Mouse (Mus musculus) ES-E14 (cell line): ENCODE data around the gene Dennd2c. TPM values are rescaled to one million over a fixed set of nuclear protein-coding genes. Genes with fewer than 3 reads are reported as not detected.

Experiments used
- DNase-seq: peaks from one replicate; pipeline ENCODE4 v3.0.0-alpha.2; 2013; ENCODE audit warnings: low read depth, low spot score
- H3K27ac ChIP-seq: 2 replicates; pipeline ENCODE4 v1.5.1; 2012; ENCODE audit warnings: low read depth, mild to moderate bottlenecking, low read length, moderate library complexity, mixed read lengths; ENCODE audit not compliant: poor library complexity, insufficient read depth, severe bottlenecking
- H3K36me3 ChIP-seq: 2 replicates; pipeline ENCODE4 v1.6.1; 2012; ENCODE audit warnings: mild to moderate bottlenecking, low read length, moderate library complexity, mixed read lengths; ENCODE audit not compliant: control insufficient read depth, poor library complexity, insufficient read depth, severe bottlenecking
- H3K4me1 ChIP-seq, 2 experiments: fragments of 150-350 bp in 1 of 2; sonication (generic) in 1 of 2; 2 replicates each; pipeline ENCODE4 v1.6.1; 2012; ENCODE audit warnings: low read length in 2 of 2, mild to moderate bottlenecking in 1 of 2, mixed read lengths in 1 of 2; ENCODE audit not compliant: control insufficient read depth in 2 of 2, insufficient read depth in 2 of 2, poor library complexity in 1 of 2
- H3K4me3 ChIP-seq, 2 experiments: fragments of 150-350 bp in 1 of 2; sonication (generic) in 1 of 2; 2 replicates each; pipeline ENCODE4 v1.5.1; 2012; ENCODE audit warnings: low read length in 2 of 2, low read depth in 1 of 2, mild to moderate bottlenecking in 1 of 2, mixed read lengths in 1 of 2; ENCODE audit not compliant: insufficient read depth in 1 of 2, poor library complexity in 1 of 2, severe bottlenecking in 1 of 2
- H3K9ac ChIP-seq: 2 replicates; pipeline ENCODE4 v1.6.1; 2012; ENCODE audit warnings: low read depth, mild to moderate bottlenecking, low read length, mixed read lengths; ENCODE audit not compliant: poor library complexity, insufficient read depth, severe bottlenecking
- H3K9me3 ChIP-seq: fragments of 150-350 bp; sonication (generic); 2 replicates; pipeline ENCODE4 v1.6.1; 2012; ENCODE audit warnings: low read depth, mild to moderate bottlenecking, low read length; ENCODE audit not compliant: control insufficient read depth, insufficient read depth
- CHD2 ChIP-seq: IDR thresholded peaks from 2 replicates; pipeline ENCODE4 v1.6.1; 2014; ENCODE audit warnings: mild to moderate bottlenecking, low read depth, low read length, inconsistent platforms
- HCFC1 ChIP-seq: IDR thresholded peaks from 2 replicates; pipeline ENCODE4 v1.6.1; 2012; ENCODE audit warnings: low read length, inconsistent platforms, borderline replicate concordance; ENCODE audit not compliant: insufficient read depth
- MAFK ChIP-seq: IDR thresholded peaks from 2 replicates; pipeline ENCODE4 v1.6.1; 2014; ENCODE audit warnings: mild to moderate bottlenecking, low read depth, low read length, inconsistent platforms; ENCODE audit not compliant: insufficient read depth
- ZC3H11A ChIP-seq: IDR thresholded peaks from 2 replicates; pipeline ENCODE4 v1.6.1; 2012; ENCODE audit warnings: low read depth, mild to moderate bottlenecking, inconsistent platforms, low read length, borderline replicate concordance
- ZNF384 ChIP-seq: IDR thresholded peaks from 2 replicates; pipeline ENCODE4 v1.6.1; 2012; ENCODE audit warnings: low read depth, low read length, inconsistent platforms
- in situ Hi-C, 2 experiments: fragments of 600-800 bp; cut with MboI; formaldehyde crosslinking; loops; one replicate each; pipeline ENCODE4 v1.15.1; 2025; ENCODE audit warnings: low sequenced_read_pairs in 2 of 2, inconsistent platforms in 1 of 2; ENCODE audit not compliant: unreplicated experiment in 2 of 2
- total RNA-seq: library from RNA; depleted of rRNA; stranded (reverse); fragments of 300-350 nt; gene quantifications from 2 replicates; pipeline ENCODE4 v1.2.3, GENCODE M21; 2012

The Dennd2c gene
- total RNA-seq, 1 experiment: 29.9 TPM

- H3K36me3 ChIP-seq: no peaks in the 10 kb centered on the region
- DNase-seq: no peak
- H3K4me1 ChIP-seq: no peaks in the 10 kb centered on the region
- no peak overlapping the region for H3K27ac ChIP-seq
- H3K4me3 ChIP-seq: no peak overlapping the region
- TF ChIP-seq MAFK: no peak
- no peak for TF ChIP-seq CHD2
- no peak for TF ChIP-seq HCFC1
- no peak for TF ChIP-seq ZNF384
- TF ChIP-seq ZC3H11A: no peak
- no peak overlapping the region for H3K9ac ChIP-seq
- in situ Hi-C loops: no loop called here
- H3K9me3 ChIP-seq: no peaks in the 10 kb centered on the region
Measured at GRCm38 (mm10) chr3:103079301-103079700, 23.1 kb upstream of the Dennd2c start.

DNA sequence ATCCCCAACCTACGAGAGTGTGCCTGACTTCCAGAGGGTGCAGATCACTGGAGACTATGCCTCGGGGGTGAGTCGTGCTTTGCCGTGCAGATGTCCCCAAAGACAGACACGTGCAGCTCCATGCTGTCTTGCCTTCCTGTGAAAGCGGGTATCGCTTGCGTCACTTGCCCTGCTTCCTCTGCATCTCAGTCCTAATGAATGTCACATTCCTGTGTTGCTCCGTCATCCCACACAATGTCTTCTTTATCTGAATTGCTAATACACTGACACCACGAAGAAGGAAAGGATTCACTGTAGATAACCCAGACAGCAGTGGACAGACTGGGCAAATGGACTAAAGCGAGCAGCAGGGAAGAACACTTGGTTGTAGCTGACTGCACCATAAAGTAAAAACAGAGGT is 21.4 kb upstream of the Dennd2c start:
- in situ Hi-C loops: no loop called here
- Histone ChIP-seq H3K9ac (no peak overlapping the region), H3K36me3 (no peaks in the 10 kb centered on the region), H3K4me3 (no peak overlapping the region), H3K4me1 (0 out of 4 replicates have a peak, but pooled peaks cover 0 to 3% of the 10 kb centered on the region in 2 experiments), H3K27ac (no peak overlapping the region), H3K9me3 (no peaks in the 10 kb centered on the region)
- no peak for DNase-seq
- no peak for TF ChIP-seq CHD2
- TF ChIP-seq HCFC1: no peak
- no peak for TF ChIP-seq MAFK
- TF ChIP-seq ZC3H11A: no peak
- TF ChIP-seq ZNF384: no peak

DNA sequence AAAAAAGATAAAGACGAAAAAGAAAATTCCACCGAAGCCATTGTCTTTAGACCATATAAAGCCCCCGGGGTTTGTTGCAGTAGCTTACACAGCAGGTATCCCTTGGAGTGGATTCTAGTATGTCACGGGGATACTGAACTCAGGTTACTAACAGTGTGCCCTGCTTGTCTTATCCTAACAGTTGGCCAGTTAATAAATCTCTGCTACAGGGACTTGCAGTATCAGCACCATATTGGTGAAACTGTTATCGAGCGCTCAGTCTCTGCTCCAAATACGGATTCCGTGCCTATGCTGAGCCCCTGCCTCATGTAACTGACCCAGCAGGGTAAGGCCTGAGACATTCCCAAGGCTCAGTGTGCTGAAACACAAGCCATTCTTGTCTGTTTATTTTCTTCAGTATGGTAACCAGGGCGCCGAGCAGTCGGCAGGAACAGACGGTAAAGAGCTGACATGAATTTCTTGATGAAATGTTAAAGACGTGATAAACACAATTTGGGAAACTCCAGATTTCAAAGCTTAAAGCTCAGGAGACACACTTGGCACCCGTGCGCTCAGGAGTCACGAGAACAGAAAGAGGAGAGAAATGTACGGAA is 20.4 kb upstream of the Dennd2c start:
- in situ Hi-C loops: no loop called here
- TF ChIP-seq MAFK (no peak), HCFC1 (no peak), ZNF384 (no peak), ZC3H11A (no peak), CHD2 (no peak)
- no peak overlapping the region for H3K27ac ChIP-seq
- no peak overlapping the region; a peak in 1 of 4 replicates for H3K4me3 ChIP-seq
- H3K36me3 ChIP-seq: no peaks in the 10 kb centered on the region
- DNase-seq: no peak
- H3K4me1 ChIP-seq: 0 out of 4 replicates have a peak, but pooled peaks cover 0 to 3% of the 10 kb centered on the region in 2 experiments
- no peaks in the 10 kb centered on the region for H3K9me3 ChIP-seq
- no peak overlapping the region for H3K9ac ChIP-seq

- TF ChIP-seq MAFK (no peak), ZC3H11A (no peak)
- H3K36me3 ChIP-seq: no peaks in the 10 kb centered on the region
- H3K4me3 ChIP-seq: no peak overlapping the region
- 0 out of 4 replicates have a peak, but pooled peaks cover 0 to 3% of the 10 kb centered on the region in 2 experiments for H3K4me1 ChIP-seq
- no peak for DNase-seq
- no peak overlapping the region for H3K9ac ChIP-seq
- H3K9me3 ChIP-seq: no peaks in the 10 kb centered on the region
- in situ Hi-C loops: no loop called here
- no peak overlapping the region for H3K27ac ChIP-seq
Measured at GRCm38 (mm10) chr3:103082761-103083160, 19.6 kb upstream of the Dennd2c start.

- Histone ChIP-seq H3K4me3 (no peak overlapping the region), H3K9ac (no peak overlapping the region), H3K9me3 (no peaks in the 10 kb centered on the region), H3K27ac (no peak overlapping the region; the same call in 1 of the 2 replicates), H3K36me3 (no peaks in the 10 kb centered on the region), H3K4me1 (0 out of 4 replicates have a peak, but pooled peaks cover 0 to 3% of the 10 kb centered on the region in 2 experiments)
- peak; percentile 65 for DNase-seq
- in situ Hi-C loops: no loop called here
- TF ChIP-seq ZNF384 (0 out of 2 replicates have a peak, but pooled peaks have one; percentile 32), HCFC1 (no peak)
Measured at GRCm38 (mm10) chr3:103085986-103086385, 16.4 kb upstream of the Dennd2c start.
